Mouse (Mus musculus) forebrain, embryonic 13.5 days (tissue): ENCODE results near the gene Slc24a3. TPM values are rescaled to one million over a fixed set of nuclear protein-coding genes. Genes with fewer than 3 reads are reported as not detected.
A peak's percentile ranks its signal among the peaks of the same experiment; 100 is the strongest.

Experiments
- ATAC-seq: fragments of 200-750 bp; cut with Nextera tagmentation; 2 replicates; pipeline ENCODE4 v1.8.0; 2017
- H3K27ac ChIP-seq: fragments of 300-500 bp; sonication (generic); 2 replicates; pipeline ENCODE4 v1.5.1; 2015; ENCODE audit warnings: inconsistent platforms, mild to moderate bottlenecking, moderate library complexity
- H3K27me3 ChIP-seq: fragments of 300-500 bp; sonication (generic); 2 replicates; pipeline ENCODE4 v1.6.1; 2015; ENCODE audit warnings: mild to moderate bottlenecking, inconsistent platforms
- H3K36me3 ChIP-seq: fragments of 300-500 bp; sonication (generic); 2 replicates; pipeline ENCODE4 v1.6.1; 2015; ENCODE audit warnings: mild to moderate bottlenecking, inconsistent platforms; ENCODE audit not compliant: poor library complexity, severe bottlenecking
- H3K4me1 ChIP-seq: fragments of 300-500 bp; sonication (generic); 2 replicates; pipeline ENCODE4 v1.6.1; 2015; ENCODE audit warnings: inconsistent platforms
- H3K4me2 ChIP-seq: fragments of 300-500 bp; sonication (generic); 2 replicates; pipeline ENCODE4 v1.6.1; 2015; ENCODE audit warnings: inconsistent platforms, mild to moderate bottlenecking, moderate library complexity
- H3K4me3 ChIP-seq: fragments of 300-500 bp; sonication (generic); 2 replicates; pipeline ENCODE4 v1.5.1; 2015; ENCODE audit warnings: mild to moderate bottlenecking, inconsistent platforms
- H3K9ac ChIP-seq: fragments of 300-500 bp; sonication (generic); 2 replicates; pipeline ENCODE4 v1.6.1; 2015; ENCODE audit warnings: mild to moderate bottlenecking, inconsistent platforms
- H3K9me3 ChIP-seq: fragments of 300-500 bp; sonication (generic); replicated peaks from 2 replicates; pipeline ENCODE4 v1.6.1; 2016; ENCODE audit warnings: inconsistent platforms
- WGBS: fragments of 180-500 bp; shearing (Covaris S2); methylation state at CpG from one replicate; pipeline ENCODE4 v1.1.7; 2015; 5-methylcytosine and 5-hydroxymethylcytosine counted together
- polyA plus RNA-seq: library from polyadenylated mRNA; unstranded; fragments of >200 nt; fragmentation: Nextera tagmentation; extraction: Ambion mirVana; gene quantifications from 2 replicates; pipeline ENCODE4 v1.2.1, GENCODE M21; 2015

Gene Slc24a3
- polyA plus RNA-seq, 1 experiment from 2014 or later = 1.5 TPM

GRCm38 (mm10) chr2:145429982-145430381, 262.4 kb downstream of the Slc24a3 start:
- Histone ChIP-seq H3K27me3 (no peaks in the 10 kb centered on the region), H3K4me3 (no peak overlapping the region), H3K4me1 (no peaks in the 10 kb centered on the region), H3K9me3 (no peaks in the 10 kb centered on the region), H3K36me3 (no peaks in the 10 kb centered on the region), H3K9ac (no peak overlapping the region), H3K27ac (no peak overlapping the region), H3K4me2 (no peak overlapping the region)
- WGBS = 89% methylated on average over 5 of the region's 5 CpGs
- no peak for ATAC-seq

GRCm38 (mm10) chr2:145434068-145434467, 266.5 kb downstream of the Slc24a3 start:
- no peak overlapping the region for H3K4me2 ChIP-seq
- no peak overlapping the region for H3K27ac ChIP-seq
- no peaks in the 10 kb centered on the region for H3K4me1 ChIP-seq
- H3K9ac ChIP-seq = no peak overlapping the region
- no peak overlapping the region for H3K4me3 ChIP-seq
- H3K9me3 ChIP-seq = no peaks in the 10 kb centered on the region
- H3K36me3 ChIP-seq = no peaks in the 10 kb centered on the region
- no peak for ATAC-seq
- WGBS = 89% methylated on average over 1 of the region's 1 CpGs
- no peaks in the 10 kb centered on the region for H3K27me3 ChIP-seq

- H3K4me2 ChIP-seq = no peak overlapping the region
- no peaks in the 10 kb centered on the region for H3K9me3 ChIP-seq
- no peak overlapping the region for H3K9ac ChIP-seq
- no peak for ATAC-seq
- H3K27ac ChIP-seq = no peak overlapping the region
- H3K4me3 ChIP-seq = no peak overlapping the region
- 39% methylated on average over 5 of the region's 5 CpGs for WGBS
- no peaks in the 10 kb centered on the region for H3K4me1 ChIP-seq
- no peaks in the 10 kb centered on the region for H3K36me3 ChIP-seq
- no peaks in the 10 kb centered on the region for H3K27me3 ChIP-seq
Measured at GRCm38 (mm10) chr2:145438336-145438735, 270.8 kb downstream of the Slc24a3 start.

GRCm38 (mm10) chr2:145439755-145440154, 272.2 kb downstream of the Slc24a3 start:
- H3K27ac ChIP-seq = no peak overlapping the region
- ATAC-seq = no peak

GRCm38 (mm10) chr2:145457106-145457747, 289.7 kb downstream of the Slc24a3 start:
- Histone ChIP-seq H3K4me3 (no peak overlapping the region), H3K27ac (no peak overlapping the region), H3K9me3 (no peaks in the 10 kb centered on the region), H3K9ac (no peak overlapping the region), H3K36me3 (no peaks in the 10 kb centered on the region), H3K27me3 (no peaks in the 10 kb centered on the region), H3K4me1 (peaks cover 6% of the 10 kb centered on the region; the same call in 1 of the 2 replicates), H3K4me2 (no peak overlapping the region)
- no peak for ATAC-seq
- 37% methylated on average over 8 of the region's 8 CpGs for WGBS

More at GRCm38 (mm10) chr2:145439755-145440154, 272.2 kb downstream of the Slc24a3 start:
- Histone ChIP-seq H3K4me3 (no peak overlapping the region), H3K4me1 (no peaks in the 10 kb centered on the region), H3K36me3 (no peaks in the 10 kb centered on the region), H3K9me3 (no peaks in the 10 kb centered on the region), H3K27me3 (no peaks in the 10 kb centered on the region), H3K4me2 (no peak overlapping the region), H3K9ac (no peak overlapping the region)
- WGBS = 91% methylated on average over 1 of the region's 1 CpGs

- no peak overlapping the region for H3K4me2 ChIP-seq
- H3K9ac ChIP-seq = no peak overlapping the region
- no peak overlapping the region for H3K4me3 ChIP-seq
- no peak; the same call in 1 of the 2 replicates for ATAC-seq
- H3K36me3 ChIP-seq = no peaks in the 10 kb centered on the region
- no peak overlapping the region for H3K27ac ChIP-seq
- 38% methylated on average over 3 of the region's 3 CpGs for WGBS
- peaks cover 6% of the 10 kb centered on the region; the same call in 1 of the 2 replicates for H3K4me1 ChIP-seq
- no peaks in the 10 kb centered on the region for H3K9me3 ChIP-seq
- no peaks in the 10 kb centered on the region for H3K27me3 ChIP-seq
Measured at GRCm38 (mm10) chr2:145460854-145461423, 293.4 kb downstream of the Slc24a3 start.

- Histone ChIP-seq H3K27me3 (no peaks in the 10 kb centered on the region), H3K27ac (no peak overlapping the region), H3K4me1 (peaks cover 6% of the 10 kb centered on the region; the same call in 1 of the 2 replicates), H3K36me3 (no peaks in the 10 kb centered on the region), H3K4me2 (no peak overlapping the region), H3K9ac (no peak overlapping the region), H3K4me3 (no peak overlapping the region), H3K9me3 (no peaks in the 10 kb centered on the region)
- WGBS = 83% methylated on average over 2 of the region's 2 CpGs
- ATAC-seq = no peak
Measured at GRCm38 (mm10) chr2:145462253-145462652, 294.7 kb downstream of the Slc24a3 start.

GRCm38 (mm10) chr2:145468701-145469325, 301.3 kb downstream of the Slc24a3 start:
- Histone ChIP-seq H3K27ac (no peak overlapping the region), H3K4me3 (no peak overlapping the region), H3K36me3 (no peaks in the 10 kb centered on the region), H3K9me3 (no peaks in the 10 kb centered on the region), H3K4me1 (no peaks in the 10 kb centered on the region), H3K27me3 (no peaks in the 10 kb centered on the region), H3K4me2 (no peak overlapping the region), H3K9ac (no peak overlapping the region)
- WGBS = 87% methylated on average over 5 of the region's 5 CpGs
- no peak for ATAC-seq

- Histone ChIP-seq H3K9ac (no peak overlapping the region), H3K36me3 (no peaks in the 10 kb centered on the region), H3K27ac (no peak overlapping the region), H3K4me2 (no peak overlapping the region), H3K27me3 (no peaks in the 10 kb centered on the region), H3K4me3 (no peak overlapping the region), H3K4me1 (no peaks in the 10 kb centered on the region), H3K9me3 (no peaks in the 10 kb centered on the region)
- ATAC-seq = no peak
- 65% methylated on average over 2 of the region's 2 CpGs for WGBS
Measured at GRCm38 (mm10) chr2:145477484-145477883, 309.9 kb downstream of the Slc24a3 start.

GRCm38 (mm10) chr2:145479676-145480075, 312.1 kb downstream of the Slc24a3 start:
- Histone ChIP-seq H3K4me3 (no peak overlapping the region), H3K4me2 (no peak overlapping the region), H3K4me1 (no peaks in the 10 kb centered on the region), H3K27ac (no peak overlapping the region), H3K9ac (no peak overlapping the region), H3K9me3 (no peaks in the 10 kb centered on the region), H3K27me3 (no peaks in the 10 kb centered on the region), H3K36me3 (no peaks in the 10 kb centered on the region)
- WGBS = 80% methylated on average over 2 of the region's 2 CpGs
- no peak for ATAC-seq

- Histone ChIP-seq H3K36me3 (no peaks in the 10 kb centered on the region), H3K27ac (no peak overlapping the region), H3K27me3 (no peaks in the 10 kb centered on the region), H3K9me3 (no peaks in the 10 kb centered on the region), H3K4me2 (no peak overlapping the region), H3K4me1 (peaks cover 6% of the 10 kb centered on the region; the same call in 1 of the 2 replicates), H3K4me3 (no peak overlapping the region), H3K9ac (no peak overlapping the region)
- no peak for ATAC-seq
Measured at GRCm38 (mm10) chr2:145500231-145500630, 332.7 kb downstream of the Slc24a3 start.

- ATAC-seq = 0 out of 2 replicates have a peak, but pooled peaks have one; percentile 36
- no peak overlapping the region for H3K9ac ChIP-seq
- 63% methylated on average over 1 of the region's 1 CpGs for WGBS
- H3K4me3 ChIP-seq = no peak overlapping the region
- no peak overlapping the region for H3K4me2 ChIP-seq
- no peaks in the 10 kb centered on the region for H3K27me3 ChIP-seq
- no peaks in the 10 kb centered on the region for H3K36me3 ChIP-seq
- H3K27ac ChIP-seq = no peak overlapping the region
- H3K4me1 ChIP-seq = peaks cover 6% of the 10 kb centered on the region; the same call in 1 of the 2 replicates
- no peaks in the 10 kb centered on the region for H3K9me3 ChIP-seq
Measured at GRCm38 (mm10) chr2:145501472-145501871, 333.9 kb downstream of the Slc24a3 start.
